Mouse (Mus musculus) adrenal gland, adult 2 months (tissue): Measurements from ENCODE around the gene Hist1h1d. TPM values are rescaled to one million over a fixed set of nuclear protein-coding genes. Genes with fewer than 3 reads are reported as not detected.

Experiments
- DNase-seq: peaks from one replicate; pipeline ENCODE4 v3.0.0; 2021
- long read RNA-seq: library from polyadenylated mRNA; stranded (forward); transcript quantifications from one replicate; pipeline ENCODE4 v2.0.0, GENCODE M21; 2021
- polyA plus RNA-seq: library from polyadenylated mRNA; depleted of rRNA; stranded (reverse); fragments of >200 nt; gene quantifications from 2 replicates; pipeline ENCODE4 v1.2.3, GENCODE M21; 2012; rRNA removed
- total RNA-seq, 2 experiments: library from RNA; stranded (reverse); gene quantifications; 2 replicates each; pipeline ENCODE4 v1.2.3; 2021

The Hist1h1d gene
- total RNA-seq (1 to 10 TPM; 2.4 to 3.4 TPM), polyA plus RNA-seq (not detected in 2 replicates)
- long read RNA-seq, result 0 reads

DNA sequence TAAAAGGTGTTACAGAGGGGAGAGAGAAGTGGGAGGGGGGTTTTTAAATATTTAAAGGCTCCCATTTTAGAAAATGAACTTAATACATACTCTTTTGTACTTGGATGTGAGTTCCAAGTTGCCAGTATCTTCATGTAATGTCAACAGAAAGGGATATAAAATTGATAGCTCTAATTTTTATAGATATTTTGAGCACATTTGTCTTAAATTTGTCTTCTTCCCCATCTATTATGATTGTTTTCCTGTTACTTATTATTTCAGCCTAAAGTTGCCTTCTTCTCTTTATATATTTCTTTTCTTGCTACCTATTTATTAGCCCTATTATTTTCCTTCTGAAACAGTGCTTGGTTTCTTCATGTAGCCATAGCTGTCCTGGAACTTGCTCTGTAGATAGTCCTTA lies at the start of gene Hist1h1d:
Gene Hist1h1d (plus strand): TSS at position 301 of the 400 bp plus-strand sequence.
- DNase-seq, result no peak

GRCm38 (mm10) chr13:23503797-23504196 lies 49.3 kb upstream of the Hist1h1d start:
- DNase-seq, result peak; percentile 63

DNA sequence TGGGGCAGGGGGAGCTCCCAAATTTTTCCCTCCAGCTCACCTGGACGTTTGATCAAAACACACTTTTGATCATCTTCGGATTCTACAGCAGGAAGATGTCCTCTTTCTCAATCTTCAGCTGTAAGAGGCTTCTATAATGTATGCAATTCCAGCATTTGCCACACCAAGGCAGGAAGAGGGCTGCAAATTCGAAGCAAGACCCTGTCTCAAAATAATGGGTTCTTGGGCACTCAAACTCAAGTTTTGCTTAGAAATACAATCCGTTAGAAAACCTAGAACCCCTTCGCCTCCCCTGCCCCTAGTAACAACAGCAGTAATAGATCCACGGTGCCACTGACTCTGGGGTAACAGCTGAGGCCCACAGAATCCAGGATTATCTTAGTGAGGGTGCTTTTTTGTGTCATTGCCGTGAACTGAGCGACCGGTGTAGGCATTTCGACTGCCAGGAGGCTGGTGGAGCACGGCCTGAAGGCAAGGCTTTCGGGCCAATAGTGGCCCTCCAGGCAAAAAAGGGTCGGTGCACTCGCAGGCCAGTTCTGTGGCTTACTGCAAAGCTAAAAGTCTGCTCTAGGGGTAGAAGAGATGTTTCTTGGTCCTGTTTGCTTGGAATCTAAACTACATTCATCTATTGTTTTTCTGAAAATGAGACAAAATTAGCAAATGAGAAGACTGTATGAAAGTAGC lies 47.3 kb upstream of the Hist1h1d start:
- no peak for DNase-seq

GRCm38 (mm10) chr13:23506351-23506750 lies 46.7 kb upstream of the Hist1h1d start:
- peak; percentile 74 for DNase-seq

DNA sequence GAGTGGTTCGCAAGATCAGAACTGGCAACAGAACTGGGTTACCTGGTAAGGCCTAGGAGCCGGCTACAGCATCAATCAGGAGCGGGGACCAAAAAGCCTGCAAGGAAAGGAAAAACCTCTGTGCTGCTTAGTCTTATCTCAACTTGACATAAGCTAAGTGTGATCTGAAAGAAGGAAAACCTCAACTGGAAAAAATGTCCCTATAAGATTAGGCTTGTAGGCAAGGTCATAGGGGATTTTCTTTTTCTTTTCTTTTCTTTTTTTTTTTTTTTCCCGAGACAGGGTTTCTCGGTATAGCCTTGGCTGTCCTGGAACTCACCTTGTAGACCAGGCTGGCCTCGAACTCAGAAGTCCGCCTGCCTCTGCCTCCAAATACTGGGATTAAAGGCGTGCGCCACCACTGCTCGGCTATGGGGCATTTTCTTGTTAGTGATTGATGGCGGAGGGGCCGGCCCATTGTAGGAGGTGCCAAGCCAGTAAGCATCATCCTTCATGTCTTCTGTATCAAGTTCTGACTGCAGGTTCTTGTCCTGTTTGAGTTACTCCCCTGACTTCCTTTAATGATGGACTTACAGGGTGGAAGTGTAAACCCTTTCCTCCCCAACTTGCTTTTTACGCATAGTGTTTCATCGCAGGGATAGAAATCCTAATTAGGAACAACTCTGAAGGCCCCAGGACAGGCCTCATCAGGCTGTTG lies 46.1 kb upstream of the Hist1h1d start:
- DNase-seq, result peak; percentile 22

- DNase-seq, result no peak
Observed at GRCm38 (mm10) chr13:23510127-23510526, 42.9 kb upstream of the Hist1h1d start.

DNA sequence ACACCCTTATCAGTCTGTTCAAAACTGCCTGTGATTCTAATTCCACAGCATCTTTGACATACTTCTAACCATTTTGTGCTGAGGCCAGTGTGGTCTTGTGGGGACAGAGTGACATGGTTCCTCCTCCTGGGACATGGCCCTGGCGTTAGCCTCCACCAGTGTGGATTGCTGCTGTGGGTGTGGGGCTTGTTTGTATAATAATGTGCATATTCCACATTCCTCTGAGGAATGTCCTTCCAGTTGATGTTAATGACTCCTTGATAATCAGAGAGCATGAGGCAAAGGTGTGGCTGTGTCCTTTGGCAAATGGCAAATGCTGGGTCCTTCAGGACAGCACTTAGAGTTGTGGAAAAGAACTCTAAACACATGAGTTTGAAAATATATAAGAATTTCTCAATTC lies 39.5 kb upstream of the Hist1h1d start:
- no peak for DNase-seq

DNA sequence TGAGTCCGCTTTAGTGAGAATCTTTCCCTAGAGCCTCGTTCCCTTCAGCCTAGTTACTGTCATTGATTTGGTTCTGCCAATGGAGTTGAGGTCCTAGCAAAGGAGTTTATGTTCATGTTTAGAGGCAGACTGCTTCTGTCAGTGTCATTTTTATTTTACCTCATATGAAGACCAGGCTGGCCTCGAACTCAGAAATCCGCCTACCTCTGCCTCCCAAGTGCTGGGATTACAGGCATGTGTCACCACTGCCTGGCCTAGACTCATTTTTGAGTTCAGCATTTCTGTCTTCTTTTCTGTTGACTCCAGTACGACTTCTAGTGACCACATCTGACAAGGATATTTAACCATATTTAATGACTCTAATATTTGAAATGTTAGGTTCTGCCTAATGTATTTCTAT lies 37.8 kb upstream of the Hist1h1d start:
- DNase-seq, result no peak

DNA sequence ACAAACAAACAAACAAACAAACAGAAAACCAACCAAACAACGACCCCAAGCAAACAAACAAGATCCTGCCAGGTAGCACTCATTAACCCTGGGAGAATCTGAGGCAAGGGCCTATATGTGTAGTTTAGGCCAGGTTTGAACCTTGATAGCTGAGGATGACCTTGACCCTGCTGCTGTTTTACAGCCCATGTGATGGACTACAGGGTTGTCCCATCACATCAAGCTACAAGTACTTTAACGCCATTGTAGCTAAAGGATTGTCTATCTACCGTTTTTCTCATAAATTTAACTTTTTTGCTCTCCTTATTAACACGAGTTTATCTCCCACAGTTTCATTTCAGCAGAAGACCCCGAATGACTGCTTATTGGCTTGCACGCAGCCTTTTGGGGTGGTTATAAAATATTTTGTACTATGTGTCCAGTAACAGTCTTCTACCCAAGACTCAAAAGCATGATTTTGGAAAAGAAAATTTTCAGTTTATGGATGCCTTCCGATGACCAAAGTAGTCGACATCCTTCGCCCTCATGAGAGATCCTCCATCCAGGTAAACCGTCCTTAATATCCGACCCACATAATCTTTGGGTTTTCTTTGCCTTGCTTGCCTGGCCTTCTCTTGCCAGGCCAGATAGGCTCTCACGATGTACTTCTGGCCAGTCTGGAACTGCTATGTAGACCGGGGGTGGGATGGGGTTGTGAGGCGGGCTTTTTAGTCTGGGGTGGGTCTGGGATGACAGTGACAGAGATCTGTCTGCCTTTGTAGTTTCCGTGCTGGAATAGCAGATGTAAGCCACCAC lies 37.0 kb upstream of the Hist1h1d start:
- no peak for DNase-seq

DNA sequence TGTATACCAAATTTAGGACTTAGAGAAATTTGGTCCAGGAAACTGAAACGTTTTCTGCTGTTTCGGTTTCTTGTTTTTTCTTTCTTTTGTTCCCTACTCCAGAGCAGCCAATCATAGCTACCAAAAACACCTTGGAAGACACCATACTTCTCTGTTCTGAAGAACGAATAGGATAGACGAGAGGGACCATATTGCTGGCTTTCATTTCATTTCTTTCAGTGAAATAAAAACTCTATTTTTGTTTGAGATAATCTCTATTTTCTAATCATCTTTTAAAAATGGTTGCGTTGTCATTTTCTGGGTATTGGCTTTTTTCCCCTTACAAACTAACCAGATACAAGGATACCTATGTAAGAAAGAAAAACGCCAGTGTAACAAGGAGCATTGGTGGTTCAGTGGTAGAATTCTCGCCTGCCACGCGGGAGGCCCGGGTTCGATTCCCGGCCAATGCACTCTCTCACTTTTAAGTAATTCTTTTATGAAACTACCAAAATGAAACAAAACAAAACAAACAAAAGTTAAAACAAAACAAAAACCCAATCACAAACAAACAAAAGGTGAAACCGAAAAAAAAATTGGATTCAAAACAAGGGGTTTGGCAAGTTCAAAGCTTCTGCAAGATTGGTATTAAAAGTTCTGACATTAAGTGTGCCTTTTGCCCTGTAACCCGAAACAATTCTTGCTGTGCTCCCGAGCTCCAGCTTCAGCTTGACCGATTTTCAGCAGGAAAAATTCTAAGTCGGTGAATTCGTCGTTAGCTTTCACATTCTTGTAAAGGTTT lies 36.0 kb upstream of the Hist1h1d start:
- DNase-seq, result peak; percentile 75

DNA sequence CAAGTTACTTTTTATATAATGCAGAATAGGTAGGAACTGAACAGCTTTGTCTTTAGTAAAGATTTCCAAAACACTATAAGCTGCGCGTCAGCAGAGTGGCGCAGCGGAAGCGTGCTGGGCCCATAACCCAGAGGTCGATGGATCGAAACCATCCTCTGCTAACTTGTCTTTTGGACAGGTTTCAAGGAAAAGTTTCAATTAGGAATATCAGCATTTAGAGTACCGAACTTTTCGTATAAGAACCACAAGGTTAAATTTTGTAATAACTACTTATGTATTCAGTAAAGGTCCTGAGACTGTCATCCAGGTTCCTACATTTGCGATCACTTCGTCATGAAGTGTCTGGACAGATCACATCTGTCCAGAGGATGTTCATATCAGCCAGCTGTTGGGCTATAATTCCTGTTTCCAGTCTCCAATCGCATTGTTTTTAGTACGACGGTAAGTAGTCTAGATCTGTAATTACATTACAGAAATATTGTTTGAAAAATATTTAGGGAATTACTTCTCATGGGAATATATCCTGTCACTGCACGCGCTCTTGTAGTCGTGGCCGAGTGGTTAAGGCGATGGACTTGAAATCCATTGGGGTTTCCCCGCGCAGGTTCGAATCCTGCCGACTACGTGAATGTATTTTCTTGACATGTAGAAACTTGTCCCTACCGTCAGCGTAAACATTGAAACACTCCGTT lies 35.3 kb upstream of the Hist1h1d start:
- peak; percentile 91 for DNase-seq

- no peak for DNase-seq
Observed at GRCm38 (mm10) chr13:23518295-23518603, 34.8 kb upstream of the Hist1h1d start.

DNA sequence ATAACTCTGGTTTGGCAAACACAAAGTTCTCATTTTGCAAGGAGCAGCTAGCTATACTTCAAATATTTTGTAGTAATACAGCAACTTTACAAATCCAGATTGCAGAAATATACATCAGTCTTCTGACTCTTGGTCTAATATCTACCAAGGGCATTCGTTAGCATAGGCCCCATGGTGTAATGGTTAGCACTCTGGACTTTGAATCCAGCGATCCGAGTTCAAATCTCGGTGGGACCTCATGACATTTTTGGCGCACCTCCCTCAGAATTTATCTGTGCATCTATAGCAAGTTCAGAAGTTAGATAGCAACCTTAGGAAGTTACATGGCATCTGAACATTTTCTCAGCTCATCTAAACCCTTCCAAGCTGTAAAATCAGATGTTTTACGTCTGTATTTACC lies 34.2 kb upstream of the Hist1h1d start:
- DNase-seq, result peak; percentile 85

DNA sequence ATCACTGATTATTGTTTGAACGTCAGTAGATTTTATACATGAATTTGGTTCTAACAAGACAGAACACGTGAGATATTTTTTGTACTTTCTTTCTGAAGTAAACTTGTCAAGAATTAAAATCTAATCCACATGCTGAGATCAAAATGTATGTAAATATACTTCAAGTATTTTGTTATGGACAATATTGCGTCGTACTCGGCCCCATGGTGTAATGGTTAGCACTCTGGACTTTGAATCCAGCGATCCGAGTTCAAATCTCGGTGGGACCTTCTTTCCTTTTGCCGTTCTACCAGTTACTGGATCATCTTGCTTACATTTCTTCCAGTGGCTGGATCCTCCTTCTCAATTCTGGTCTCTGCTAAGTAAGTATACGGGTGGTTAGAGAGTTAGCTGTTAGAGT lies 33.6 kb upstream of the Hist1h1d start:
- DNase-seq, result peak; percentile 87

GRCm38 (mm10) chr13:23521703-23522102 lies 31.4 kb upstream of the Hist1h1d start:
- peak; percentile 89 for DNase-seq

DNA sequence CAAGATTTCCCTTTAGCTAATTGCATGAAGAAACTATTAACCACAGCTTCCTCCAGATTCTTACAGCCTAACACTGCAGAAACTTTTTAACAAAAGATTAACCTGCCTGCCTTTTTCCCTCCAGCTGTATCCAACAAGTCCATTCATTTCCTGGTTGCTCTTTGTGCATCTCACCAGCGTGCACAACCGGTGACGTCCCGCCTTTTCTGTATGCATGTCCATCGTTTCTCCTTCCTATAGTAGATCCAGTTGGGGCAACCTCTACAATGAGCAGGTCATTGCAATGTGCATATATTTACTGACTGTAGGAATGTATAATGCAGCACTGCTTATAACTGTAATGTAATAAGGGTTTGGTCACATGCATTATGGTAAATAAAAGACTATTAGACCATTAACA lies 29.1 kb upstream of the Hist1h1d start:
- DNase-seq, result no peak

GRCm38 (mm10) chr13:23524654-23525053 lies 28.4 kb upstream of the Hist1h1d start:
- peak; percentile 81 for DNase-seq

GRCm38 (mm10) chr13:23525901-23526300 lies 27.2 kb upstream of the Hist1h1d start:
- no peak for DNase-seq

GRCm38 (mm10) chr13:23526312-23526711 lies 26.8 kb upstream of the Hist1h1d start:
- DNase-seq, result peak; percentile 90

GRCm38 (mm10) chr13:23529005-23529404 lies 24.1 kb upstream of the Hist1h1d start:
- no peak for DNase-seq

DNA sequence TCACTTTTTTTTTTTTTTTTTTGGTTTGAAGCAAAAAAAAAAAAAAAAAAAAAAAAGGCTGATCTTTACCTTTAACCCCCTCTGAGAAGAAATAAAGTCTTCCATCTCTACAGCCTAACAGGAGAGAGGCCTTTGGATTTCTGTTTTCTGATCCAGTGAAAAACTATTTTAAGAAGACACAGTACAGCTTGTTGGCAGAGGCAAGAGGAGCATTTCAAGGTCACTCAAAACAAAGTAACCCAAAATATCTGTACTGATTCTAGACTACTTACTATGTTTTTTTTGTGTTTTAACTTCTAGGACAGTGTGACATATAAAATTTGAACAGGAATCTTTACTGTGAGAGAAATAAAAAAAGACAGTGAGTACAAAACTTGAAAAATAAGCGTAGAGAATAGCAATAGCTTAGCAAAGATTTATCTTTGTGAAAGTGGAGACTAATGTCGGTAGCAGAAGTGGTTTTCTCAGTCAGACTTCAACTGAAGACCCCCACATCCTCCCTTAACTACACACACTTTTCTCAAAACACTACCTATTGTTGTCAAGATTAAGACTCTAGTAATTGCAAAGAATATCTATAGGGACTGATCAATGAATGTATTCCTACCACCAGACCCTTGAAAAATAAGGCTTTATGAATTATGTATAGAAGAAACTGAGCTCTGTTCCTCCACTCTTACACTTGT lies 23.4 kb upstream of the Hist1h1d start:
- DNase-seq, result no peak
